21 mouse cellular contexts compared by ENCODE assay signal in genomic region chr14:59919865-59920264, GRCm38 (mm10).
DNase-seq lines count a peak whose midpoint lies in the region; ATAC-seq and TF ChIP-seq lines count a peak whose summit lies in the region.
"Had no signal": no experiment of that assay in that cellular context is flagged by ENCODE, and none has a peak within 500 bp of the region (broad histone marks: within the 10 kb centered on the region; RNA-seq: fewer than 3 reads in every experiment).

No protein-coding gene starts in this region.

- no peaks in the 10 kb centered on the region for H3K27me3 ChIP-seq in CH12.LX (replicated peaks)
- H3K27me3 ChIP-seq in intestine, embryonic 16.5 days (replicated peaks; ENCODE audit: control insufficient read depth, insufficient read depth, low read length) = no peaks in the 10 kb centered on the region
- peaks cover 13% of the 10 kb centered on the region; the same call in 1 of the 2 replicates for H3K27me3 ChIP-seq in limb, embryonic 13.5 days
- H3K27me3 ChIP-seq: embryonic facial prominence, embryonic 12.5 days; forebrain, embryonic 13.5 days; forebrain, embryonic 15.5 days had no signal

- WGBS in intestine, embryonic 16.5 days = 40% methylated on average over 8 of the region's 8 CpGs
- 41% methylated on average over 8 of the region's 8 CpGs for WGBS in limb, embryonic 13.5 days

- no peaks in the 10 kb centered on the region for H3K36me3 ChIP-seq in CH12.LX (replicated peaks in 1 of 2; ENCODE audit: control insufficient read depth in 1 of 2, insufficient read depth in 1 of 2, low read length in 1 of 2)
- no peaks in the 10 kb centered on the region for H3K36me3 ChIP-seq in intestine, embryonic 16.5 days (ENCODE audit: control insufficient read depth, insufficient read depth, low read length)
- no peaks in the 10 kb centered on the region for H3K36me3 ChIP-seq in limb, embryonic 13.5 days
- H3K36me3 ChIP-seq: embryonic facial prominence, embryonic 10.5 days; embryonic facial prominence, embryonic 12.5 days; forebrain, embryonic 15.5 days had no signal

- no peak overlapping the region for H3K4me3 ChIP-seq in CH12.LX (replicated peaks in 1 of 3; ENCODE audit: low read depth in 2 of 3, low read length in 2 of 3, poor library complexity in 1 of 3)
- no peak overlapping the region for H3K4me3 ChIP-seq in intestine, embryonic 16.5 days (ENCODE audit: low read length)
- no peak overlapping the region for H3K4me3 ChIP-seq in limb, embryonic 13.5 days
- H3K4me3 ChIP-seq: embryonic facial prominence, embryonic 10.5 days; embryonic facial prominence, embryonic 12.5 days; forebrain, embryonic 13.5 days; forebrain, embryonic 15.5 days had no signal

- H3K9ac ChIP-seq in CH12.LX (ENCODE audit: insufficient read depth, low read depth) = no peak overlapping the region
- no peak overlapping the region; the same call in 1 of the 2 replicates for H3K9ac ChIP-seq in intestine, embryonic 16.5 days (ENCODE audit: low read depth, low read length)
- no peak overlapping the region for H3K9ac ChIP-seq in limb, embryonic 13.5 days
- H3K9ac ChIP-seq: embryonic facial prominence, embryonic 12.5 days; forebrain, embryonic 13.5 days; forebrain, embryonic 15.5 days; forebrain, postnatal 0 days had no signal

- no peak for TF ChIP-seq CTCF in CH12.LX (conservative IDR thresholded peaks at IDR 0.05 in 1 of 2, IDR thresholded peaks at IDR 0.05 in 1 of 2; ENCODE audit: low read depth in 2 of 2, low read length in 2 of 2)

- in situ Hi-C loops in CH12.LX (cut with MboI; ENCODE audit: low pct_ligation_motif_present, low pct_unique_long_range_greater_than_20kb, low sequenced_read_pairs) = no loop called here

- H3K79me2 ChIP-seq in CH12.LX (replicated peaks; ENCODE audit: control insufficient read depth, extremely low read depth, insufficient read depth, poor library complexity, severe bottlenecking) = no peaks in the 10 kb centered on the region

- H3K9me3 ChIP-seq in CH12.LX (replicated peaks; ENCODE audit: low read length) = peaks cover 4% of the 10 kb centered on the region
- H3K9me3 ChIP-seq in intestine, embryonic 16.5 days (ENCODE audit: control insufficient read depth, low read length) = no peaks in the 10 kb centered on the region
- no peaks in the 10 kb centered on the region for H3K9me3 ChIP-seq in limb, embryonic 13.5 days
- H3K9me3 ChIP-seq: embryonic facial prominence, embryonic 10.5 days; embryonic facial prominence, embryonic 12.5 days; forebrain, embryonic 13.5 days; forebrain, embryonic 15.5 days had no signal

- no peak for TF ChIP-seq POLR2A in CH12.LX (IDR thresholded peaks at IDR 0.05; ENCODE audit: low read depth, low read length)

- ATAC-seq in intestine, embryonic 16.5 days = peak; percentile 55
- ATAC-seq in limb, embryonic 13.5 days (ENCODE audit: low FRiP score, low read depth) = no peak
- no peak for ATAC-seq in granulocyte monocyte progenitor cell, adult 5-6 weeks (replicated peaks; ENCODE audit: poor library complexity, severe bottlenecking)
- ATAC-seq: CD4-positive, CD25-positive, alpha-beta regulatory T cell, adult 4 months; forebrain, embryonic 13.5 days; forebrain, embryonic 15.5 days; forebrain, postnatal 0 days had no signal

- peak overlapping the region; percentile 87 for H3K4me2 ChIP-seq in CH12.LX (ENCODE audit: insufficient read depth, low read depth, poor library complexity, severe bottlenecking)
- no peak overlapping the region for H3K4me2 ChIP-seq in intestine, embryonic 16.5 days (ENCODE audit: low read depth, low read length)
- H3K4me2 ChIP-seq in limb, embryonic 13.5 days (replicated peaks) = 0 out of 2 replicates have a peak overlapping the region, but pooled peaks have one; percentile 2
- H3K4me2 ChIP-seq: embryonic facial prominence, embryonic 12.5 days; forebrain, embryonic 13.5 days; forebrain, embryonic 15.5 days had no signal

- no peak overlapping the region for H3K27ac ChIP-seq in CH12.LX (ENCODE audit: insufficient read depth, low read depth)
- H3K27ac ChIP-seq in intestine, embryonic 16.5 days (ENCODE audit: low read length) = no peak overlapping the region
- H3K27ac ChIP-seq in limb, embryonic 13.5 days = no peak overlapping the region
- H3K27ac ChIP-seq: embryonic facial prominence, embryonic 10.5 days; embryonic facial prominence, embryonic 12.5 days; forebrain, embryonic 13.5 days; forebrain, embryonic 15.5 days had no signal

- no peaks in the 10 kb centered on the region for H3K4me1 ChIP-seq in CH12.LX (ENCODE audit: control insufficient read depth in 1 of 2, insufficient read depth in 2 of 2)
- H3K4me1 ChIP-seq in intestine, embryonic 16.5 days (ENCODE audit: control insufficient read depth, insufficient read depth, low read length) = no peaks in the 10 kb centered on the region
- H3K4me1 ChIP-seq in limb, embryonic 13.5 days = peaks cover 10% of the 10 kb centered on the region
- H3K4me1 ChIP-seq: embryonic facial prominence, embryonic 12.5 days had no signal

- peak; percentile 64 for DNase-seq in heart, adult 11 months
- DNase-seq in heart, postnatal 14 days = no peak
- DNase-seq in CH12.LX (ENCODE audit: extremely low read depth) = no peak
- DNase-seq in cerebellum, postnatal 25 days = no peak
- DNase-seq: adrenal gland, adult 8-10 months; adrenal gland, postnatal 14 days; adrenal gland, postnatal 36 days; B cell, adult 2 months; cerebellum, adult 11-12 months; cerebellum, adult 2 months; cerebellum, adult 9-10 months; cerebellum, postnatal 10 days; forebrain, postnatal 0 days had no signal

- TF ChIP-seq RAD21 in CH12.LX (IDR thresholded peaks at IDR 0.05; ENCODE audit: low read depth, low read length) = no peak

- dilution Hi-C loops in CH12.LX (cut with MboI; ENCODE audit: extremely low pct_ligation_motif_present, extremely low pct_unique_long_range_greater_than_20kb, low sequenced_read_pairs) = no loop called here

- no peak for TF ChIP-seq EP300 in CH12.LX (IDR thresholded peaks at IDR 0.05; ENCODE audit: low read length)

- intact Hi-C loops in heart, postnatal 14 days (cut with DNase I) = no loop called here

TF ChIP-seq in CH12.LX, 34 proteins besides CTCF, POLR2A, EP300 and RAD21:
- TF ChIP-seq MEF2A (IDR thresholded peaks at IDR 0.05; ENCODE audit: borderline replicate concordance, low read depth, low read length) (no peak), SMC3 (IDR thresholded peaks at IDR 0.05; ENCODE audit: low read depth, low read length) (no peak), NRF1 (IDR thresholded peaks at IDR 0.05; ENCODE audit: low read depth, low read length) (no peak), JUND (conservative IDR thresholded peaks at IDR 0.05; ENCODE audit: low read depth, low read length) (no peak), ZKSCAN1 (IDR thresholded peaks at IDR 0.05; ENCODE audit: borderline replicate concordance, low read depth, low read length) (no peak), RCOR1 (conservative IDR thresholded peaks at IDR 0.05; ENCODE audit: low read depth, low read length) (no peak), MAX (IDR thresholded peaks at IDR 0.05; ENCODE audit: low read length) (no peak), HCFC1 (IDR thresholded peaks at IDR 0.05; ENCODE audit: low read depth, low read length) (no peak), BHLHE40 (IDR thresholded peaks at IDR 0.05; ENCODE audit: low read depth, low read length) (no peak), USF2 (conservative IDR thresholded peaks at IDR 0.05; ENCODE audit: low read depth, low read length) (no peak), ETS1 (conservative IDR thresholded peaks at IDR 0.05; ENCODE audit: low read depth, low read length) (no peak), IRF4 (IDR thresholded peaks at IDR 0.05; ENCODE audit: low read depth, low read length) (no peak), ZMIZ1 (IDR thresholded peaks at IDR 0.05; ENCODE audit: low read depth, low read length) (no peak), NELFE (IDR thresholded peaks at IDR 0.05; ENCODE audit: low read depth, low read length) (no peak), MXI1 (IDR thresholded peaks at IDR 0.05; ENCODE audit: low read depth, low read length) (no peak), UBTF (IDR thresholded peaks at IDR 0.05; ENCODE audit: low read depth, low read length) (no peak)
